Mouse (Mus musculus) cortical plate, adult 2 months (tissue): ENCODE measurements around the gene Tfe3.
"Not testable (repeated sequence)": the region's sequence is repeated elsewhere in the genome, so short reads cannot be mapped to it uniquely, and the experiment has no call there.

Source experiments
- CTCF ChIP-seq: fragments of 200-500 bp; IDR thresholded peaks from 2 replicates; pipeline ENCODE4 v1.5.1; 2011; ENCODE audit warnings: mild to moderate bottlenecking, control low read depth, low read length; ENCODE audit not compliant: insufficient read depth; ENCODE audit errors: extremely low read depth
- POLR2A ChIP-seq: fragments of 200-500 bp; IDR thresholded peaks from 2 replicates; pipeline ENCODE4 v1.6.1; 2011; ENCODE audit warnings: mild to moderate bottlenecking, low read length, control low read depth; ENCODE audit not compliant: insufficient read depth; ENCODE audit errors: extremely low read depth

DNA sequence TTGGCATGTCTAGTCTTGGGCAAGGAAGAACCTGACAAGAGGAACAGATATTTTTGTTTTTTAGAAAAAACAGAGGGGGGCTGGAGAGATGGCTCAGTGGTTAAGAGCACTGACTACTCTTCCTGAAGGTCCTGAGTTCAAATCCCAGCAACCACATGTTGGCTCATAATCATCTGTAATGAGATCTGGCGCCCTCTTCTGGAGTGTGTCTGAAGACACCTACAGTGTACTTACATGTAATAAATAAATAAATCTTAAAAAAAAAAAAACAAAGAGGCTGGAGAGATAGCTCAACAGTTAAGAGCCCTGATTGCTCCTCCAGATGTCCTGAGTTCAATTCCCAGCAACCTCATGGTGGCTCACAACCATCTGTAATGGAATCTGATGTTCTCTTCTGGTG, 46.3 kb upstream of the Tfe3 start:
- not testable (repeated sequence) for TF ChIP-seq CTCF, POLR2A
